Mouse (Mus musculus): ENCODE results near the gene Polrmt. TPM values are rescaled to one million over a fixed set of nuclear protein-coding genes. Genes with fewer than 3 reads are reported as not detected.

Polrmt gene
- total RNA-seq, 2 experiments from 2014 or later = 45.3 to 49.0 TPM

DNA sequence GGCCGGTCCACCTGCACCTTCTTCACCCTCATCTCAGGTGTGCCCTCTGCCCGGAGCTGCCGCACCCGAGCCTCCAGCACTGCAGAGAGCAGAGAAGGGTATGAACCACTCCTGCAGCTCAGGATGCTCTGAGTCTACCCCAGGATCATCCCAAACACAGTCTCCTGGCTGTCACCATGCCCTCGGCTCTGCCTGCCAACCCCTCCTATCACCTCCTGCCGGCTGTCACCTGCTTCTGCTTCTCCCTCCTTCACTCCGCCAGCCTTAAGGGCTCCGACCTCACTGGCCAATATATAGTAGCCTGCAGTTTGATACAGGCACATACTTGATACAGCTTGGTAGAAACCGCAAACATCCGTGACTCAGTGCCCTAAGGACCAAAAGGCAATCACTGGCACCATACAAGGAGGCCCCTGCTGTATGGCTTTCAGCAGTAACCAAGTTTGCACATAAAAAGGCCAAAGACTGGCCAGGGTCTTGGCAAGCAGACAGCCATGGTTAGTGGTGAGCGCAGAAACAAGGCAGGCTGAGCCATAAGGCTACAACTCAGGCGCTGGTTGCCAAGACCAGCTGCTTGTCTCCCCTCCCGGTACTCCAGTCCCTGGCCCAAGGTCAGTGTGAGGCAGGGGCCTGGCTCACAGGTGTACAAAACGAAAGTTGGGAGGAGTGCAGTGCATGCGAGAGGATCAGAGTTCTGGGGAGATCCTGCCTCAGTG is 2.6 kb downstream of the Polrmt start:
- DNase-seq (ENCODE audit: low spot score in 2 of 2) = no peak

GRCm38 (mm10) chr10:79743161-79743560 is 3.2 kb downstream of the Polrmt start:
- no peak for DNase-seq (ENCODE audit: low spot score in 2 of 2)

DNA sequence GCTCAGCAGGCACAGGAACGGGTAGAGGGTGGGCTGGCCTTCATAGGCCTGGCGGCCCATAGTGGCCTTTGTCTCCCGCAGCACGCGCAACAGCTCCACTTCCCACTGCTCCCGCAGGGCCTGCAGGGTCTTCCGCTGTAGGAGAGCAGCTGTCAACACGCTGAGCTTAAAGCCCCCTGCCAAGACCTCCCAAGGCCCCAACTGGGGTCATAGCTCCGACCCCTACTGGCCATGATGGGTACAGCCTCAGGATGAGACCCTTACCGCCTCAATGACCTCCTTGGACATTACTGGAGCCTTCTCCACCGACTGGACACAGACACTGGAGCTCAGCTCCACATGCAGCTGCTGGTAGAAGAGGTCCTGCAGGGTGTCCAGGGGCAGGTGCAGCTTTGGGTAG is 5.5 kb downstream of the Polrmt start:
- DNase-seq (ENCODE audit: low spot score in 2 of 2) = no peak

GRCm38 (mm10) chr10:79739234-79739633 is 7.1 kb downstream of the Polrmt start:
- no peak for DNase-seq (ENCODE audit: low spot score in 2 of 2)

- no peak for DNase-seq (ENCODE audit: low spot score in 2 of 2)
Measured at GRCm38 (mm10) chr10:79738259-79738658, 8.1 kb downstream of the Polrmt start.

DNA sequence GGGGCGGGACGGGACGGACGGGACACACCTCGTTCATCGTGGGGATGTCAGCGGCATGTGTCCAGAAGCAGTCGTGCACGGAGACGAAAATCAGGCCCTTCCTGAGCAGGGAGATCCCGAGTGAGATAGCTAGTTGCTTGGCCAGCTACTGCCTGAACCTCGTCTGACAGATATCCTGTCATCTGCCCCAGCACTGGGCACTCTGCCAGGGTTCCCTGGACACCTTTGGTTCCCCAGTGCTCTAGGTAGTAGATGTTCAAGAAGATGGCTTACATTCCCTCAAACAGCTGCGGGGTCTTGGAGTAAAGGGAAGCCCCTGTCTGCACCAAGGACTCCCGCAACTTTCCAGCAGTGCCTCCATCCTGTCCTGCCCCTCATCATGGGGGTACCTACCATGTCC is 9.7 kb downstream of the Polrmt start:
- DNase-seq (ENCODE audit: low spot score in 2 of 2) = no peak

- DNase-seq (ENCODE audit: low spot score in 2 of 2) = no peak
Measured at GRCm38 (mm10) chr10:79735361-79735760, 11.0 kb downstream of the Polrmt start.

DNA sequence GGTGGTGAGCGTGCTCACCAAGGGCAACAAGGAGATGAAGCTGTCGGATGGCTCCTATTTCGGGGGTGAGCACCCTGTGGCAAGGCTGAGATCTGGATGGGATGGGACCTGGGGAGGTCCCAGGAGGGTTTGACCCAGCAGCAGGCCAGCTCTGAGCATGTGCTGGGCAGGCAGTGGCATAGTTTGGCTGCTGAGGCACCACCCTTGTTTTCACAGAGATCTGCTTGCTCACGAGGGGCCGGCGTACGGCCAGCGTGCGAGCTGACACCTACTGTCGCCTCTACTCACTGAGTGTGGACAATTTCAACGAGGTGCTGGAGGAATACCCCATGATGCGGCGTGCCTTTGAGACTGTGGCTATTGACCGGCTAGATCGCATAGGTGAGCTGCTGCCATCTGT is 12.5 kb downstream of the Polrmt start:
- DNase-seq (ENCODE audit: low spot score in 2 of 2) = no peak

DNA sequence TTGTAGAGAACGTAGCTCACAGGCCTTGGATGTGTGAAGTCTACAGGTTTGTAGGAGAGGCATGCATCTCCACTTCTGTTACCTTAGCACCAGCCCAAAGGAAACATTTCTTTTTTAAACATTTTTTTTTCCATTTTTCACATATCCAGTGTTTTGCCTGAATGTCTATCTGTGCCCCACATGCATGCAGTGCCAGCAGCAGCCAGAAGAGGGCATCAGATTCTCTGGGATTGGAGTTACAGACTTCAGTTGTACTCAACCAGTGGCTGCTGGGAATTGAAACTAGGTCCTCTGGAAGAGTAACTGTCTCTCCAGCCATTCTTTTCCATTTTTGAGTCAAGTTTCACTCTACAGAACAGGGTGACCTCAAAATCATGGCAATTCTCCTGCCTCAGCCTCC is 13.9 kb downstream of the Polrmt start:
- DNase-seq (ENCODE audit: low spot score in 2 of 2) = no peak

DNA sequence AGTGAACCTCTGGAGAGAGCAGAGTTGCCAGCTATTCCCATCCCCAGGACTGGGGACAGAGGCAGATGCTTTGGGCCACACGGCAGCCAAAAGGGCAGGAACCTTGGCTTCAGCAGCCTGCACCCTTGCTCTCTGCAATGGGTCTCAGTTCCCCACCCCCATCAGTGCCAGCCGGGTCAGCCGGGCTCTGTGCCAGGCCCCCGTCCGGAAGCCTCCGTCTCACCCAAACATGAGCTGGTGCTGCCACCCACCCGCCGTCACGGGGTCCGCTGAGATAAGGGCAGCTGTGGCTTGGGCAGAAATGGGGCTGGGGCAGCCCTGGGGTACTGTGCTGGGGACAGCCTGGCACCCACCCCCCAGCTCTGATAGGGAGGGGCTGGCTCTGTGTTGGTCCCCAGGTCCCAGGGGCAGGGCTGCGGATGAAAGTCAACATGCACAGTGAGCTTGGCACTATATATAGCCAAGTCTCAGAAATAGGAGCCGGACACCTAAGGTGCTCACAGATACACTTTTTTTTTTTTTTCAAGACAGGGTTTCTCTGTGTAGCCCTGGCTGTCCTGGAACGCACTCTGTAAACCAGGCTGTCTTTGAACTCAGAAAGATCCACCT is 16.9 kb downstream of the Polrmt start:
- DNase-seq (ENCODE audit: low spot score in 2 of 2) = no peak

DNA sequence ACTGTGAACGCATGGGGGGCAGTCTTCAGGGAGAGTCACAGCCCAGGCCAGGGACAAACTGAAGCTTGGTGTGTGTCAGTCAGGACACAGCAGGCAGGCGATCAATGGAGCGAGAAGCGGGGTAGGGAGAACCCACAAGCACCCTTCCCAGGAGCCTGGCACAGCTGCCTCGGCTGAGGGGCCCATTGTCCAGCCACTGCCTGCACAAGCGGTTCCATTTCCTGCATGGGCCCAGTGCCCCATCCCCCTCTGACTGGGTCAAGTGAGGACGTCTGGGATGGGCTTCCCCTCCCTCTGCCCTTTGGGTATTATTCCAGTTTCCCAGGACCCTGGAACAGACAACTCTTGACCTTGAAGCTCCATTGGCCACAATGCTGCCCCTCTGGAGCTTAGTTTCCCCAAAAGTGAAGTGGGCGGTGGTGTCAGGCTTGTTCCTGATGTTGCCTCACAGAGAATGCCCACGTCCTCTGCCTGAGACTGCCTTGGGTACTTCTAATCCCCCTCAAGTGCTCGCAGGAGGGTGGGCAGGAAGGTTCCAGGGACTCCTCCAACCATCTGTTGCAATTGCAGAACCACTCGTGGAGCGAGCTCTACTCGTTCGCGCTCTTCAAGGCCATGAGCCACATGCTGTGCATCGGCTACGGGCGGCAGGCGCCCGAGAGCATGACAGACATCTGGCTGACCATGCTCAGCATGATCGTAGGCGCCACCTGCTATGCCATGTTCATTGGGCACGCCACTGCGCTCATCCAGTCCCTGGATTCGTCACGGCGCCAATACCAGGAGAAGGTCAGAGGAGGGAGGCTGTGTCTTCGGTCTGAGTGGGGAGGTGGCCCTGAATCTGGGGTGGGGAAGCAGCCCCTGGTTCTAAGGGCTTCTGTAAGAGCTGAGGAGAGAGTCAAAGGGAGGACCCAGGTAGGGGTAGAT is 17.8 kb downstream of the Polrmt start:
- DNase-seq (ENCODE audit: low spot score in 2 of 2) = no peak

- no peak for DNase-seq (ENCODE audit: low spot score in 2 of 2)
Measured at GRCm38 (mm10) chr10:79726090-79726489, 20.3 kb downstream of the Polrmt start.

- no peak for DNase-seq (ENCODE audit: low spot score in 2 of 2)
Measured at GRCm38 (mm10) chr10:79723692-79724091, 22.7 kb downstream of the Polrmt start.

DNA sequence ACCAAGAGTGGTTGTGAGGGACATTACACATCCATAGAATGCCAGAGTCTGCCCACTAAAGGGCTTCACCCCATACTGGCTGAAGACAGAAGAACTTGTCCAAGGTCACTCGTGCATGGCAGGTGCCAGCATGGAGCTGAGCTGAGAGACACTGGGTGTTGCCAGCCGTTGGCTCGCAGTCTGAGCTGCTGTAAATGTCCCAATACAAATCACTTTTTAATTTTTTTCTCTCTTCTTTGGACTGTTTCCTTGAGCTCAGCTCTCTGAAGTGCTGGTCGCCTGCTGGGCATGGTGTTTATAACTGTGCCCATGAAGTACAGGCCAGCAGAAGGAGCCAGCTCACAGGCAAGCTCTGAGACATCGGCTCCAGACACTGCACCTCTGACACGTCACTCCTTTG is 23.3 kb downstream of the Polrmt start:
- no peak for DNase-seq (ENCODE audit: low spot score in 2 of 2)

GRCm38 (mm10) chr10:79721089-79721488 is 25.3 kb downstream of the Polrmt start:
- DNase-seq (ENCODE audit: low spot score in 2 of 2) = no peak

DNA sequence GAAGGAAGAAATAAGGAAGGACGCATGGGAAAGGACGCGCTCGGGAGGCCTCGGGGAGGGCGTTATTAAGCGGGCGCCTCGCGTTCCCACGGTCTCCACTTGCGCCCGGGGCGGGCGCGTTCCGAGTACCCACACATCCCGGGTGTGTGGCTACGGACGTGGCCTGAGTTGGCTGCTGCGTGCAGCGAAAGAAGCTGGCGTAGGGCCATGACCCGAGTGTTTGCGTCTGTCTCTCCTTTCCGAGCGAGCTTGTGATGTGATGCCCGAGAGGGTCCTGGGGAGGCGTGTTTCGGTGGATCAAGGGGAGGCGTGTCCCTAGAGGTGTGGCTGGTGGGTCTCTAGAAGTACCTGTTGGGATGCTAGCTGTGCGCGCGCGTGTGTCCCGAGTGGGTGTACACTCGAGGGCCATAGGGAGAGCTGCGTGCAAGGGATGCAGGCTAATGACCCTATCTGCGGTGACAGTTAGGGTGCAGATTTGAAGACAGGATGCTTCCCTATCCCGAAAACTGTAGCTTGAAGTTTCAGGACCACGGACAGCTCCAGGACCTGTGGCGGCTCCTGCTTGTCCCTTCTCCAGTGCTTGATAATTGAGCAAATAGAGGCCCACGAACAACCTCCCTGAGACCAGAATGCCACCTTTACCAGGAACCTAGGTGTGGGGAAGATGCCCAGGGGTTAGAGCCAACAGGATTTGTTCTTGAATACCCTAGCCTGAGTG is 28.6 kb downstream of the Polrmt start:
- DNase-seq (ENCODE audit: low spot score in 2 of 2) = no peak

- DNase-seq (ENCODE audit: low spot score in 2 of 2) = peak in 1 of 2 experiments; percentile 50
Measured at GRCm38 (mm10) chr10:79716988-79717355, 29.4 kb downstream of the Polrmt start.

- no peak for DNase-seq (ENCODE audit: low spot score in 2 of 2)
Measured at GRCm38 (mm10) chr10:79716254-79716987, 30.0 kb downstream of the Polrmt start, which contains the start of gene Hcn2. TSS of gene Hcn2 (plus strand) at chr10:79716634.

- DNase-seq (ENCODE audit: low spot score in 2 of 2) = no peak
Measured at GRCm38 (mm10) chr10:79714996-79715395, 31.4 kb downstream of the Polrmt start.

DNA sequence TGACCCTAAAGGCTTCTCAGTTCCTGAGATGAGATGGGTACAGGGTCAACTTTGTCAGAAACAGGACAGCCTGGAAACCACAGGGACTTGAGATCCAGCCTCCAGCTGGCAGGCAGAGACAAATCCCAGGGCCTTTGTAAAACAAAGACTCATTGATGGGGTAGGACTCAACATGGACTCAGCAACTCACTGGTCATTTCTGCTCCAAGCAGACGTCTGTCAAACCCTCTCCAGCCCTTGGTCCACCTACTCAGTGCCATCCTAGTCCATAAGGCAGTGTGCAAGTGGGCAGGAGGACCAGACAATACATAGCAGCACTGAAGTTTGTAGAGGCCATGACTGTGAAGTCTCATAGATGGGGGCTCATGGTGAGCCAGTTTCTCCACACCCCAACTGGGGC is 33.2 kb downstream of the Polrmt start:
- no peak for DNase-seq (ENCODE audit: low spot score in 2 of 2)

Measured in layer of hippocampus, postnatal 14 days (tissue).